In the genomic region with DNA sequence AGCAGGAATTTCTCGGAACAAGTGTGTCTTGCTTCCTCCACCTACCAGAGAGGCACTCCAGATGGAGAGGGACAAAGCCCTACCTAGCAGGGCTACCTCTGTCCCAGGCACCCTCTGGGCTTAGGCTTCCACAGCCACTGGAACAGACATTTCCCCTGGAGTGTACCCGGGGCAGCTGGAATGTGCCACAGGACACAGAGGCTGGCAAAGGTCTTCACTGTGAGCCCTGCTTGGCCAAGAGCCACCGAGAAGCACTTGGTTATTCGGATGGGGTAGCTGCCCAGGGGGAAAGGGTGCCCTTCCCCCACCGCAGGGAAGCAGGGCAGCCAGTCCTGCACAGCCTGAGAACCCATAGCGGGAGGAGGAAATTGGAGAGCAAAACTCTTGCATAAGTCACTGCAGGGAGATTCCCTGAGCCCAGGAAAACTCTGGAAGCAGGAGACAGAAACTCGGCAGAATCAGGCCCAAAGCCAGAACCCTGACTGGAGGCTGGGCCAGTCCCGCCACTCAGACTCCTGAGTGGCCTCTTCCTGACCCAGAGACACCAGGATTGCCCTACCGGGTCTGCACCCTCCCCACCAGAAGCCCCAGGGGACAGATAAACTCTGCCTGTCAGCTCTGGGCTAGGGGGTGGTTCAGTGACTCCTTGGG, we compare ENCODE assay signal across 9 mouse cellular contexts. TPM values are rescaled to one million over a fixed set of nuclear protein-coding genes. Genes with fewer than 3 reads are reported as not detected.
DNase-seq lines count a peak whose midpoint lies in the region; ATAC-seq and TF ChIP-seq lines count a peak whose summit lies in the region.
"Had no signal": no experiment of that assay in that cellular context is flagged by ENCODE, and none has a peak within 500 bp of the region (broad histone marks: within the 10 kb centered on the region; RNA-seq: fewer than 3 reads in every experiment).

No protein-coding gene starts in this region.

- H3K9me3 ChIP-seq in hindbrain, embryonic 13.5 days: no peaks in the 10 kb centered on the region
- H3K9me3 ChIP-seq in hindbrain, embryonic 11.5 days (ENCODE audit: control insufficient read depth, low read length): no peaks in the 10 kb centered on the region
- H3K9me3 ChIP-seq in hindbrain, postnatal 0 days (ENCODE audit: low read length): no peaks in the 10 kb centered on the region
- H3K9me3 ChIP-seq in limb, embryonic 12.5 days: no peaks in the 10 kb centered on the region
- H3K9me3 ChIP-seq: neural tube, embryonic 12.5 days had no signal

- H3K9ac ChIP-seq in hindbrain, embryonic 13.5 days: no peak overlapping the region
- no peak overlapping the region for H3K9ac ChIP-seq in hindbrain, embryonic 11.5 days (ENCODE audit: low read depth, low read length)
- H3K9ac ChIP-seq in hindbrain, postnatal 0 days (replicated peaks; ENCODE audit: low read length): no peak overlapping the region
- no peak overlapping the region for H3K9ac ChIP-seq in limb, embryonic 12.5 days (replicated peaks)
- H3K9ac ChIP-seq: neural tube, embryonic 12.5 days had no signal

- no peaks in the 10 kb centered on the region for H3K27me3 ChIP-seq in hindbrain, embryonic 13.5 days
- H3K27me3 ChIP-seq in hindbrain, embryonic 11.5 days (ENCODE audit: control insufficient read depth, insufficient read depth, low read length): no peaks in the 10 kb centered on the region
- no peaks in the 10 kb centered on the region for H3K27me3 ChIP-seq in hindbrain, postnatal 0 days (ENCODE audit: insufficient read depth, low read length)
- no peaks in the 10 kb centered on the region for H3K27me3 ChIP-seq in limb, embryonic 12.5 days
- H3K27me3 ChIP-seq: neural tube, embryonic 12.5 days had no signal

- TF ChIP-seq POLR2A in brain, embryonic 14.5 days (IDR thresholded peaks at IDR 0.05; ENCODE audit: borderline replicate concordance, extremely low read depth, insufficient read depth, insufficient read length, poor library complexity, severe bottlenecking): no peak

- no peak overlapping the region for H3K4me2 ChIP-seq in hindbrain, embryonic 13.5 days
- no peak overlapping the region for H3K4me2 ChIP-seq in hindbrain, embryonic 11.5 days (replicated peaks; ENCODE audit: low read depth, low read length)
- H3K4me2 ChIP-seq in hindbrain, postnatal 0 days (ENCODE audit: low read depth, low read length): no peak overlapping the region
- no peak overlapping the region for H3K4me2 ChIP-seq in limb, embryonic 12.5 days
- H3K4me2 ChIP-seq: neural tube, embryonic 12.5 days had no signal

- WGBS in hindbrain, embryonic 13.5 days: 35% methylated on average over 9 of the region's 9 CpGs
- WGBS in hindbrain, embryonic 11.5 days: 40% methylated on average over 9 of the region's 9 CpGs
- WGBS in hindbrain, postnatal 0 days: 23% methylated on average over 9 of the region's 9 CpGs
- 40% methylated on average over 9 of the region's 9 CpGs for WGBS in limb, embryonic 12.5 days

- DNase-seq in hindbrain, embryonic 11.5 days (ENCODE audit: low spot score): no peak
- peak; percentile 75 for DNase-seq in brain, embryonic 14.5 days (ENCODE audit: low read depth)
- peak; percentile 58 to 65 for DNase-seq in frontal cortex, postnatal 10 days (ENCODE audit: low spot score in 2 of 2)
- DNase-seq in hindbrain, postnatal 0 days (ENCODE audit: low spot score): peak; percentile 73
- DNase-seq in c-Kit-positive CD71-positive TER-119-positive erythroid progenitor cells, embryonic 14.5 days (ENCODE audit: low spot score): no peak

- H3K4me3 ChIP-seq in hindbrain, embryonic 13.5 days: no peak overlapping the region
- H3K4me3 ChIP-seq in hindbrain, embryonic 11.5 days (ENCODE audit: low read depth, low read length): no peak overlapping the region
- no peak overlapping the region for H3K4me3 ChIP-seq in hindbrain, postnatal 0 days (ENCODE audit: low read length)
- H3K4me3 ChIP-seq in limb, embryonic 12.5 days (replicated peaks): no peak overlapping the region
- H3K4me3 ChIP-seq: neural tube, embryonic 12.5 days had no signal

- no peak for TF ChIP-seq CTCF in brain, embryonic 14.5 days (IDR thresholded peaks at IDR 0.05; ENCODE audit: borderline replicate concordance, extremely low read depth, insufficient read depth, insufficient read length)
- TF ChIP-seq CTCF in hindbrain, postnatal 0 days (IDR thresholded peaks at IDR 0.05; ENCODE audit: low read depth): no peak

- peaks cover 23% of the 10 kb centered on the region for H3K4me1 ChIP-seq in hindbrain, embryonic 13.5 days (replicated peaks)
- H3K4me1 ChIP-seq in hindbrain, embryonic 11.5 days (replicated peaks; ENCODE audit: control insufficient read depth, insufficient read depth, low read length): no peaks in the 10 kb centered on the region
- peaks cover 7% of the 10 kb centered on the region; the same call in 1 of the 2 replicates for H3K4me1 ChIP-seq in hindbrain, postnatal 0 days (ENCODE audit: insufficient read depth, low read length)
- peaks cover 9% of the 10 kb centered on the region for H3K4me1 ChIP-seq in limb, embryonic 12.5 days (replicated peaks)

- no peak for ATAC-seq in hindbrain, embryonic 13.5 days (ENCODE audit: low FRiP score)
- no peak for ATAC-seq in hindbrain, embryonic 11.5 days (ENCODE audit: low FRiP score)
- peak; percentile 88 for ATAC-seq in hindbrain, postnatal 0 days
- peak; percentile 47; the same call in 1 of the 2 replicates for ATAC-seq in limb, embryonic 12.5 days (ENCODE audit: insufficient number of reproducible peaks, insufficient read depth, low FRiP score, low TSS enrichment, low read depth)
- ATAC-seq in inflammation-experienced regulatory T-cells, adult 6 months: no peak

- no peaks in the 10 kb centered on the region for H3K36me3 ChIP-seq in hindbrain, embryonic 13.5 days
- no peaks in the 10 kb centered on the region for H3K36me3 ChIP-seq in hindbrain, embryonic 11.5 days (ENCODE audit: control insufficient read depth, insufficient read depth, low read length)
- H3K36me3 ChIP-seq in hindbrain, postnatal 0 days (ENCODE audit: insufficient read depth, low read length): no peaks in the 10 kb centered on the region
- H3K36me3 ChIP-seq in limb, embryonic 12.5 days: no peaks in the 10 kb centered on the region
- H3K36me3 ChIP-seq: neural tube, embryonic 12.5 days had no signal

- H3K27ac ChIP-seq in hindbrain, embryonic 13.5 days: peak overlapping the region; percentile 36
- H3K27ac ChIP-seq in hindbrain, embryonic 11.5 days (ENCODE audit: low read depth, low read length): no peak overlapping the region
- peak overlapping the region; percentile 73 for H3K27ac ChIP-seq in hindbrain, postnatal 0 days
- H3K27ac ChIP-seq in limb, embryonic 12.5 days: no peak overlapping the region
- H3K27ac ChIP-seq: neural tube, embryonic 12.5 days had no signal

RNA-seq across cellular contexts. Expression of a gene that starts 12.5 kb away (rescaled TPM):
- polyA plus RNA-seq in hindbrain, embryonic 13.5 days (2015; fragmentation: Nextera tagmentation; extraction: Ambion mirVana): 6.9 and 10.2 TPM in 2 replicates
- 17.4 and 21.2 TPM in 2 replicates for polyA plus RNA-seq in hindbrain, embryonic 11.5 days (2014; fragmentation: Nextera tagmentation; extraction: Ambion mirVana)
- 8.8 and 14.0 TPM in 2 replicates for polyA plus RNA-seq in brain, embryonic 14.5 days (2012; rRNA removed)
- total RNA-seq in hindbrain, postnatal 0 days (2014; rRNA removed): 15.3 and 22.4 TPM in 2 replicates
- polyA plus RNA-seq in hindbrain, postnatal 0 days (2015; fragmentation: Nextera tagmentation; extraction: Ambion mirVana): 16.6 and 17.5 TPM in 2 replicates
- 2.3 and 4.3 TPM in 2 replicates for polyA plus RNA-seq in limb, embryonic 12.5 days (2016; fragmentation: Nextera tagmentation; extraction: Ambion mirVana)
- polyA plus RNA-seq in inflammation-experienced regulatory T-cells, adult 6 months (2017; shearing (Covaris generic)): 1 to 10 TPM in 2 of 3 experiments, under 1 TPM in 1; 0.43 to 1.4 (median 1.4) TPM

Comparison
In these comparisons a context has a peak if more than half of its experiments do, and no peak if none do; other contexts are left out.
1. ATAC-seq: peak in hindbrain, postnatal 0 days (single experiment) and limb, embryonic 12.5 days (single experiment); none in hindbrain, embryonic 13.5 days (single experiment), hindbrain, embryonic 11.5 days (single experiment) and inflammation-experienced regulatory T-cells, adult 6 months (single experiment).
2. H3K27ac ChIP-seq: peak in hindbrain, embryonic 13.5 days (single experiment) and hindbrain, postnatal 0 days (single experiment); none in hindbrain, embryonic 11.5 days (single experiment) and limb, embryonic 12.5 days (single experiment).
3. DNase-seq: peak in brain, embryonic 14.5 days (single experiment), frontal cortex, postnatal 10 days (2 of 2) and hindbrain, postnatal 0 days (single experiment); none in hindbrain, embryonic 11.5 days (single experiment) and c-Kit-positive CD71-positive TER-119-positive erythroid progenitor cells, embryonic 14.5 days (single experiment).